Mouse (Mus musculus) brain, embryonic 14.5 days (tissue): Measurements from ENCODE around the gene Rhbdd1.

Experiments
- CTCF ChIP-seq: fragments of 200-500 bp; IDR thresholded peaks from 2 replicates; pipeline ENCODE4 v1.5.1; 2012; ENCODE audit warnings: inconsistent platforms, mild to moderate bottlenecking, moderate library complexity, borderline replicate concordance; ENCODE audit not compliant: insufficient read depth, insufficient read length; ENCODE audit errors: extremely low read depth
- POLR2A ChIP-seq: fragments of 200-500 bp; IDR thresholded peaks from 2 replicates; pipeline ENCODE4 v1.6.1; 2012; ENCODE audit warnings: mild to moderate bottlenecking, inconsistent platforms, borderline replicate concordance; ENCODE audit not compliant: poor library complexity, insufficient read depth, insufficient read length, severe bottlenecking; ENCODE audit errors: extremely low read depth

GRCm38 (mm10) chr1:82294102-82294501, 22.1 kb upstream of the Rhbdd1 start:
- peak; percentile 55; the same call in 1 of the 2 replicates for TF ChIP-seq CTCF
- TF ChIP-seq POLR2A, result no peak
